Mouse (Mus musculus) stomach, embryonic 16.5 days (tissue): ENCODE results near the gene Sorcs2. TPM values are rescaled to one million over a fixed set of nuclear protein-coding genes. Genes with fewer than 3 reads are reported as not detected.

Experiments used
- ATAC-seq: fragments of 200-750 bp; cut with Nextera tagmentation; 2 replicates; pipeline ENCODE4 v1.8.0; 2017; ENCODE audit warnings: moderate number of reproducible peaks, moderate TSS enrichment; ENCODE audit not compliant: insufficient read depth, low FRiP score
- H3K27ac ChIP-seq: fragments of 300-500 bp; sonication (generic); 2 replicates; pipeline ENCODE4 v1.5.1; 2014; ENCODE audit warnings: low read length
- H3K27me3 ChIP-seq: fragments of 300-500 bp; sonication (generic); 2 replicates; pipeline ENCODE4 v1.6.1; 2014; ENCODE audit warnings: low read length, control low read depth, mixed read lengths; ENCODE audit not compliant: control insufficient read depth, insufficient read depth
- H3K36me3 ChIP-seq: fragments of 300-500 bp; sonication (generic); 2 replicates; pipeline ENCODE4 v1.6.1; 2014; ENCODE audit warnings: low read length; ENCODE audit not compliant: control insufficient read depth, insufficient read depth
- H3K4me1 ChIP-seq: fragments of 300-500 bp; sonication (generic); 2 replicates; pipeline ENCODE4 v1.6.1; 2014; ENCODE audit warnings: low read length, control low read depth, mixed read lengths; ENCODE audit not compliant: control insufficient read depth, insufficient read depth
- H3K4me2 ChIP-seq: fragments of 300-500 bp; sonication (generic); 2 replicates; pipeline ENCODE4 v1.6.1; 2014; ENCODE audit warnings: low read depth, low read length, mixed read lengths
- H3K4me3 ChIP-seq: fragments of 300-500 bp; sonication (generic); replicated peaks from 2 replicates; pipeline ENCODE4 v1.5.1; 2014; ENCODE audit warnings: mild to moderate bottlenecking, low read length
- H3K9ac ChIP-seq: fragments of 300-500 bp; sonication (generic); 2 replicates; pipeline ENCODE4 v1.6.1; 2014; ENCODE audit warnings: low read length
- H3K9me3 ChIP-seq: fragments of 300-500 bp; sonication (generic); replicated peaks from 2 replicates; pipeline ENCODE4 v1.6.1; 2016; ENCODE audit warnings: low read length, control low read depth; ENCODE audit not compliant: control insufficient read depth
- WGBS: fragments of 180-500 bp; shearing (Covaris S2); extraction: QIAGEN DNeasy Blood & Tissue Kit; methylation state at CpG from one replicate; pipeline ENCODE4 v1.1.7; 2014; 5-methylcytosine and 5-hydroxymethylcytosine counted together
- polyA plus RNA-seq: library from polyadenylated mRNA; unstranded; fragments of >200 nt; fragmentation: Nextera tagmentation; extraction: Ambion mirVana; gene quantifications from 2 replicates; pipeline ENCODE4 v1.2.1, GENCODE M21; 2015

Sorcs2 gene
- polyA plus RNA-seq, 1 experiment from 2014 or later = 11.8 TPM

DNA sequence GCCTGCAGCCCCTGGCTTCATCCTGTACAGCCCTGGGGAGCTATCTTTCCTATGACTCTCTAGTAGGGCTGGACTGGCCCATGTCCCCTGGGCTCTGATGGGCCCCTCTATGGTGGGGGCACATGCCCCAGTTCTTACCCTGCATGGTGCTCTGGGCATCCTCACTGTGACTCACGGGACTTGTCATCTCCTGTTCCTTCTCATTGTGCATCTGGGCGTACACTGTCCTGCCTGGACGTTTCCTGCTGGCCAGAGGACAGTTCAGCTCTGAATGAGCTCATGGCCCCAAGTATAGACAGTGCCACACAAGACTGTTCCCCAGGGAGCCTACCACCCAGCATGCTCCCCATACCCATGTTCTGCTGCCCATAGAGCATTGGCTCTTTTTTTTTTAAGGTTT is 376.8 kb downstream of the Sorcs2 start:
- WGBS = 81% methylated on average over 3 of the region's 3 CpGs
- H3K36me3 ChIP-seq = no peaks in the 10 kb centered on the region

GRCm38 (mm10) chr5:36018366-36018765 is 379.6 kb downstream of the Sorcs2 start:
- no peak for ATAC-seq

More for the DNA sequence above, 376.8 kb downstream of the Sorcs2 start:
- no peak overlapping the region for H3K27ac ChIP-seq
- H3K4me3 ChIP-seq = no peak overlapping the region
- no peaks in the 10 kb centered on the region for H3K4me1 ChIP-seq
- no peak for ATAC-seq
- no peak overlapping the region for H3K9ac ChIP-seq
- no peaks in the 10 kb centered on the region for H3K9me3 ChIP-seq
- no peaks in the 10 kb centered on the region for H3K27me3 ChIP-seq
- H3K4me2 ChIP-seq = no peak overlapping the region

GRCm38 (mm10) chr5:36009405-36009804 is 388.5 kb downstream of the Sorcs2 start:
- Histone ChIP-seq H3K4me1 (no peaks in the 10 kb centered on the region), H3K9ac (no peak overlapping the region), H3K9me3 (no peaks in the 10 kb centered on the region), H3K27me3 (no peaks in the 10 kb centered on the region), H3K4me3 (no peak overlapping the region), H3K4me2 (no peak overlapping the region), H3K36me3 (no peaks in the 10 kb centered on the region), H3K27ac (no peak overlapping the region)
- no peak for ATAC-seq
- 82% methylated on average over 4 of the region's 4 CpGs for WGBS

More at GRCm38 (mm10) chr5:36018366-36018765, 379.6 kb downstream of the Sorcs2 start:
- no peaks in the 10 kb centered on the region for H3K4me1 ChIP-seq
- H3K36me3 ChIP-seq = no peaks in the 10 kb centered on the region
- 88% methylated on average over 3 of the region's 3 CpGs for WGBS
- no peaks in the 10 kb centered on the region for H3K27me3 ChIP-seq
- H3K9ac ChIP-seq = no peak overlapping the region
- no peak overlapping the region for H3K27ac ChIP-seq
- H3K4me2 ChIP-seq = no peak overlapping the region
- H3K4me3 ChIP-seq = no peak overlapping the region
- H3K9me3 ChIP-seq = no peaks in the 10 kb centered on the region

DNA sequence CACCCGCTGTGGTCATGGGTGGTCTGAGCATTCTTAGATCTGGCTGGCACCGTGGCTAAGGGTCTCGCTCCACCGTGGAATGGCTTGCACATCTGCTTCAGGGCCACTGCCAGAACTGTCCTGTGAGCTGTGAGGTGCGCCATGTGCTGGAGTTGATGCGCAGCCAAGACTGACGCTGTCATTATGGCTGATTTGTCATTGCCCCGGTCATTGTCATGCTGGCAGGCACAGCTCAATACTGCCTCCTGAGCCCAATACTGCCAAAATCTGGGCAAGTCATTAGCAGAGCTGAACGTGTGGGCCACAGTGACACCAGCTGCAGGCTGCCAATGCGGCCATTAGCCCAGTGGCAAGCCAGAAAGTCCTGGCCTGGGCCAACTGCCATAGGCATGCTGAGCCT is 390.3 kb downstream of the Sorcs2 start:
- no peak for ATAC-seq
- WGBS = 82% methylated on average over 10 of the region's 10 CpGs
- H3K4me3 ChIP-seq = no peak overlapping the region

DNA sequence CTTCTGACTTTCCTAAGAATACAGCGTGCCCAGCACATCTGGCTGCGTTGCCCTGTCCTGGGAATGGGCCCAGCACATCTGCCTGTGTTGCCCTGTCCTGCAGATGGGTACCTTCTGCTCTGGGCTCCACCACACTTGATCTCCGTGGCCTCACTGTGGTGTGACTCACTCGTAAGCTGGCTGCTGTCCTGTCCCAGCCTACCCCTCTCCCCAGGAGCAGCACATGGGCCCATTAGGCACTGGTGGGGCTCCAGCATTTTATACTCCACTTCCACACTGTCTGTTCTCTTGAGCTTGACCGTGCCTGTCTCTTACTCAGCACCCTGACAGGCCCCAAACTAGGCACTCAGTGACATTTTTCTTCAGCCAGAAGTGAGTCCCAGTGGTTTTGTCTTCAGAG is 391.4 kb downstream of the Sorcs2 start:
- H3K27me3 ChIP-seq = no peaks in the 10 kb centered on the region
- H3K4me1 ChIP-seq = no peaks in the 10 kb centered on the region
- H3K9ac ChIP-seq = no peak overlapping the region
- H3K4me3 ChIP-seq = no peak overlapping the region
- ATAC-seq = no peak
- WGBS = 68% methylated on average over 5 of the region's 5 CpGs
- H3K9me3 ChIP-seq = no peaks in the 10 kb centered on the region
- no peak overlapping the region for H3K4me2 ChIP-seq
- no peak overlapping the region for H3K27ac ChIP-seq
- no peaks in the 10 kb centered on the region for H3K36me3 ChIP-seq

More for the DNA sequence above, 390.3 kb downstream of the Sorcs2 start:
- Histone ChIP-seq H3K9me3 (no peaks in the 10 kb centered on the region), H3K4me2 (no peak overlapping the region), H3K4me1 (no peaks in the 10 kb centered on the region), H3K36me3 (no peaks in the 10 kb centered on the region), H3K27me3 (no peaks in the 10 kb centered on the region), H3K27ac (no peak overlapping the region), H3K9ac (no peak overlapping the region)

GRCm38 (mm10) chr5:36006106-36006505 is 391.8 kb downstream of the Sorcs2 start:
- WGBS = 74% methylated on average over 8 of the region's 8 CpGs

GRCm38 (mm10) chr5:36003797-36004196 is 394.1 kb downstream of the Sorcs2 start:
- no peaks in the 10 kb centered on the region; the same call in 1 of the 2 replicates for H3K36me3 ChIP-seq
- no peak overlapping the region for H3K27ac ChIP-seq
- no peak overlapping the region for H3K9ac ChIP-seq
- no peak overlapping the region for H3K4me2 ChIP-seq
- H3K4me1 ChIP-seq = no peaks in the 10 kb centered on the region
- no peak overlapping the region for H3K4me3 ChIP-seq
- no peaks in the 10 kb centered on the region for H3K27me3 ChIP-seq
- no peak for ATAC-seq
- H3K9me3 ChIP-seq = no peaks in the 10 kb centered on the region
- 83% methylated on average over 10 of the region's 10 CpGs for WGBS

More at GRCm38 (mm10) chr5:36006106-36006505, 391.8 kb downstream of the Sorcs2 start:
- no peak overlapping the region for H3K4me3 ChIP-seq
- no peaks in the 10 kb centered on the region for H3K36me3 ChIP-seq
- H3K27me3 ChIP-seq = no peaks in the 10 kb centered on the region
- H3K4me1 ChIP-seq = no peaks in the 10 kb centered on the region
- H3K9ac ChIP-seq = no peak overlapping the region
- H3K4me2 ChIP-seq = no peak overlapping the region
- no peak overlapping the region for H3K27ac ChIP-seq
- no peak for ATAC-seq
- no peaks in the 10 kb centered on the region for H3K9me3 ChIP-seq

DNA sequence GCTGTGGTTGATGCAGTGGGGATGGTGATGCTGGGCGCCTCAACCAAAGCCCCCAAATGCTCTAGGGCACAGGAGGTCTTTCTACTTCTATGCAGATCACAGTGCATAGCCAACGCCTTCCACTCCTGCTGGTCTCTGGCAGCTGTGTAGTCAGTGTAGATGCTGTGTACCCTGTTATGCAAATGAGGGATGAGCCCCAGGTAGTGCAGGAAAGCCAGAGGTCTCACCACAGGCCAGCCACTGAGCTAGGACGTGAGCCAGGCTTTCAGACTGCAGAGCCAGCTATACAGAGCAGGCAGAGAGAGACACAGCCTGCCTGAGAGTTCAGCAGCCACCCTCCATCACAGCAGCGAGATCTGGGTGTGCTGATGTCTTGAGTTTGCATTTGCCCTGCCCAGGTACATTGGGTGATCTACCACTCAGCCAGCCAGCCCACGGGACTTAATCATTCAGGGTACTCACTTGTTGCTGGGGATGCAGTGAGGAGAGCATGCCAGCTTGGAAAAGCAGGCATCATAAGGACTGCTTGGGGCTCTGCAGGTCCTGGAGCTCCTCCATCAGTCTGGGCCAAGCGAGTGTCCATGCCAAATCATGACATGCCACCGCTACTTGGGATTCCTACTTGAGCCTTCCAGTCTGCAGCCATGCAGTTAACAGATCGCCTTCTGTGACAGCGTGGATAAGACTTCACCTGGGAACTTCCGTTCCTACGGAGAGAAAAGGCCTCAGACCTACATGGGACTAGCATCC is 407.8 kb downstream of the Sorcs2 start:
- no peaks in the 10 kb centered on the region for H3K9me3 ChIP-seq
- 76% methylated on average over 11 of the region's 11 CpGs for WGBS
- H3K4me2 ChIP-seq = no peak overlapping the region
- no peak overlapping the region for H3K27ac ChIP-seq
- 0 out of 2 replicates have a peak, but pooled peaks cover 3% of the 10 kb centered on the region for H3K4me1 ChIP-seq
- H3K4me3 ChIP-seq = no peak overlapping the region
- H3K27me3 ChIP-seq = no peaks in the 10 kb centered on the region
- H3K9ac ChIP-seq = no peak overlapping the region
- H3K36me3 ChIP-seq = peaks cover 14% of the 10 kb centered on the region; the same call in 1 of the 2 replicates
- no peak for ATAC-seq

DNA sequence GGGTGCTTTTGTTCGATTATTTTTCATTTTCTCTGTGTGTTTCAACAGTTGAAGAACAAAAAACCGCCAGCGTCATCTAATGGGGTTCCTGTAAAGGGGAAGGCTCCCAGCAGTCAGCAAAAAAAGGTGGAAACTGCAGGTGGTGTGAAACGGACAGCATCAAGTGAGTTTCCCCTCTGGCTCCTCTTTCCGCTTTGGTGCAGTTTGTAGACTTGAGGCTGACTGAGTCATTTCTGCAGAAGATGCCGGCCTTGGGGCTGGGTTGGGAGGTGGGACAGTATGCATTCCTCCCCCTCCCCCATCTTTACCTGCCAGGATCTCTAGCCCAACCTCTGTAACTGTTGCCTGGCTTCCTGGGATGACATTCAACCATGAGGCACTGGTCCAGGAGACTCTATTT is 408.4 kb downstream of the Sorcs2 start:
- Histone ChIP-seq H3K27ac (no peak overlapping the region), H3K36me3 (peaks cover 11% of the 10 kb centered on the region; the same call in 1 of the 2 replicates), H3K9ac (no peak overlapping the region), H3K4me3 (no peak overlapping the region), H3K9me3 (no peaks in the 10 kb centered on the region), H3K4me1 (0 out of 2 replicates have a peak, but pooled peaks cover 3% of the 10 kb centered on the region), H3K4me2 (no peak overlapping the region), H3K27me3 (no peaks in the 10 kb centered on the region)
- WGBS = 83% methylated on average over 6 of the region's 6 CpGs
- ATAC-seq = no peak
